Mouse (Mus musculus): ENCODE measurements around the gene Acap2. TPM values are rescaled to one million over a fixed set of nuclear protein-coding genes. Genes with fewer than 3 reads are reported as not detected.

Gene Acap2
- total and polyA plus RNA-seq, 2 experiments from 2014 or later: 10.9 to 26.7 TPM

DNA sequence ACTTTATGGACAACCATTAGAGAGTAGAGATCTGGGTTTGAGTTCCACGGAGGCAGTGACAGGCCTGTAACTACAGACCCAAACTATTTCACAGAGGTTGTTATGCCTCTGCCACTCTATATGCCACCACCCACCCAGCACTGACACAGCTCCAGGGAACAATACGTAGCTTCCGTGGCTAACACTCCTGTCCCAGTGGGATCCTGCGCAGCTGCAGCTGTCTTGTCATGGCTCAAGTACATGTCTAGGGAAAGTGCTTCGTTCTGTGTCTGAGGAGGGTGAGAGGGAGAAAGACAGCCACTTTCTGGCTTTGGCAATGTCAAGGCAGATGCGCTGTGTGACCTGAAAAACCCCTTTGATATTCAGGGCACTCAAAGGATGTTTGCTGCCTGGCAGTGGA is 12.4 kb upstream of the Acap2 start:
- ATAC-seq (ENCODE audit: low FRiP score) (no peak), DNase-seq (ENCODE audit: low spot score) (no peak)
- WGBS: 88% methylated on average over 6 of the region's 6 CpGs
- Histone ChIP-seq H3K9me3 (ENCODE audit: low read length) (no peaks in the 10 kb centered on the region), H3K4me1 (ENCODE audit: insufficient read depth, low read length) (no peaks in the 10 kb centered on the region), H3K27me3 (ENCODE audit: insufficient read depth, low read length) (no peaks in the 10 kb centered on the region), H3K4me3 (ENCODE audit: low read depth, low read length) (no peak overlapping the region), H3K4me2 (ENCODE audit: low read depth, low read length, poor library complexity, severe bottlenecking) (no peak overlapping the region), H3K9ac (replicated peaks; ENCODE audit: low read length, poor library complexity, severe bottlenecking) (no peak overlapping the region), H3K27ac (ENCODE audit: low read depth, low read length) (no peak overlapping the region), H3K36me3 (ENCODE audit: insufficient read depth, low read length) (no peaks in the 10 kb centered on the region)
- TF ChIP-seq CTCF (IDR thresholded peaks at IDR 0.05): no peak

DNA sequence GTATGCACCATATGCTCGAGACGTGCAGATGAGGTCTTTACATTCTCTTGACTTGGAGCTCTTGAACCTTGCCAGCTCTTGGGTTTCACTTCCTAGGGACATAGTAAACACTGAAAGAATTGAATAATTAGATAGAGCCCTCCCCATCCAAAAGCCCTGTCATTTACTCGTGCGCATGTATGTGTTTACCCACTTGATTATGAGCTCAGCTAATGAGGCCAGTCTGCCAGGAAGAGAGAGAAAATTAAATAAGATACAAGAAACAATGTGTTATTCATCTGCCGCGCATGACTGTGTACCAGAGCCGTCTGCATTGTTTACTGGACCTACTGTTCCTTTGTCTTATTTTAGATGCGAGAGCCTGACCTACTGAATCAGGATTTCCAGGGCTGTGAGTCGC is 10.5 kb upstream of the Acap2 start:
- DNase-seq (ENCODE audit: low spot score) (no peak), ATAC-seq (ENCODE audit: low FRiP score) (no peak)
- Histone ChIP-seq H3K27ac (ENCODE audit: low read depth, low read length) (no peak overlapping the region), H3K27me3 (ENCODE audit: insufficient read depth, low read length) (no peaks in the 10 kb centered on the region), H3K9ac (replicated peaks; ENCODE audit: low read length, poor library complexity, severe bottlenecking) (no peak overlapping the region), H3K4me2 (ENCODE audit: low read depth, low read length, poor library complexity, severe bottlenecking) (no peak overlapping the region), H3K4me3 (ENCODE audit: low read depth, low read length) (no peak overlapping the region), H3K4me1 (ENCODE audit: insufficient read depth, low read length) (no peaks in the 10 kb centered on the region), H3K36me3 (ENCODE audit: insufficient read depth, low read length) (no peaks in the 10 kb centered on the region), H3K9me3 (ENCODE audit: low read length) (no peaks in the 10 kb centered on the region)
- WGBS: 75% methylated on average over 9 of the region's 9 CpGs
- TF ChIP-seq CTCF (IDR thresholded peaks at IDR 0.05): no peak

DNA sequence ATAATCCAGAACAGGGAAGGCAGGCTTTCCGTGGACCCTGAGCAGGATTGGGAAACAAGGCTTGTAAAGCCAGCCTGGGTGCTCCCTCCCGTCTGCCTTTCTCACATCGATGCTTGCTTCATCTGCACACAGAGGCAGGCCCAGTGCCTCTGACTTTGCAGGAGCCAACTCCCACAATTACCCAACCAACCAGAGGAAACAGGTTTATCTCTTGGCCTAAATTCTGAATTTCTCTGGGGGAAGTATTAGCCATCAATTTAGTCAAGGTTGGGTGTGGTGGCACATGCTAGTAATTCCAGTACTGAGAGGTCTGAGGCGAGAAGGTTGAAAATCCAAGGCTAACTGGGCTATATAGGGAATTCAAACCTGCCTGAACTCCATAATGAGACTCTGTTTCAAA is 9.4 kb upstream of the Acap2 start:
- Histone ChIP-seq H3K9me3 (ENCODE audit: low read length) (no peaks in the 10 kb centered on the region), H3K9ac (replicated peaks; ENCODE audit: low read length, poor library complexity, severe bottlenecking) (no peak overlapping the region), H3K4me1 (ENCODE audit: insufficient read depth, low read length) (no peaks in the 10 kb centered on the region), H3K27me3 (ENCODE audit: insufficient read depth, low read length) (no peaks in the 10 kb centered on the region), H3K27ac (ENCODE audit: low read depth, low read length) (no peak overlapping the region), H3K4me3 (ENCODE audit: low read depth, low read length) (no peak overlapping the region), H3K36me3 (ENCODE audit: insufficient read depth, low read length) (no peaks in the 10 kb centered on the region), H3K4me2 (ENCODE audit: low read depth, low read length, poor library complexity, severe bottlenecking) (no peak overlapping the region)
- no peak for DNase-seq (ENCODE audit: low spot score)
- WGBS: 70% methylated on average over 4 of the region's 4 CpGs
- no peak for ATAC-seq (ENCODE audit: low FRiP score)
- TF ChIP-seq CTCF (IDR thresholded peaks at IDR 0.05): no peak

DNA sequence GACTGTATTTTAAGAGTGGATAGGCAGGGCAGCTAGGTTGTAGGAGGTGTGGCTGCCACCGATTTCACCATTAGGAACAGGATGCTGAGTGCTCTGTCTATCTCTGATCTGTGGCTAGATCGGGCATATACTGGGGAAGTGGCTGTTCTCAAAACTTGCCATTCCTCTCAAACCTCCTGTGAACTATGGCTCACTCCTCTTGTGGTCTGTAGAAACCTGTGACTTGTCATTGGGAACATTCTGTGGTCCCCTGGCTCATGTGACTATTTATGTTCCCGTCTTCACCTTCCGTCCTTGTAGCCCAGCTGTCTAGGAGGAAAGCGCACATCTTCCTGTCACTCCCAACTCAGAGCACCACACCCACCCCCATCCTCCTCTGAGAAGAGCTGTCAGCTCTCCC is 8.9 kb upstream of the Acap2 start:
- no peak overlapping the region for H3K4me2 ChIP-seq (ENCODE audit: low read depth, low read length, poor library complexity, severe bottlenecking)
- H3K9me3 ChIP-seq (ENCODE audit: low read length): no peaks in the 10 kb centered on the region
- DNase-seq (ENCODE audit: low spot score) (no peak), ATAC-seq (ENCODE audit: low FRiP score) (no peak)
- TF ChIP-seq CTCF (IDR thresholded peaks at IDR 0.05): no peak
- H3K9ac ChIP-seq (replicated peaks; ENCODE audit: low read length, poor library complexity, severe bottlenecking): no peak overlapping the region
- no peaks in the 10 kb centered on the region for H3K27me3 ChIP-seq (ENCODE audit: insufficient read depth, low read length)
- H3K27ac ChIP-seq (ENCODE audit: low read depth, low read length): no peak overlapping the region
- 81% methylated on average over 5 of the region's 5 CpGs for WGBS
- H3K36me3 ChIP-seq (ENCODE audit: insufficient read depth, low read length): no peaks in the 10 kb centered on the region
- no peaks in the 10 kb centered on the region for H3K4me1 ChIP-seq (ENCODE audit: insufficient read depth, low read length)
- H3K4me3 ChIP-seq (ENCODE audit: low read depth, low read length): no peak overlapping the region

DNA sequence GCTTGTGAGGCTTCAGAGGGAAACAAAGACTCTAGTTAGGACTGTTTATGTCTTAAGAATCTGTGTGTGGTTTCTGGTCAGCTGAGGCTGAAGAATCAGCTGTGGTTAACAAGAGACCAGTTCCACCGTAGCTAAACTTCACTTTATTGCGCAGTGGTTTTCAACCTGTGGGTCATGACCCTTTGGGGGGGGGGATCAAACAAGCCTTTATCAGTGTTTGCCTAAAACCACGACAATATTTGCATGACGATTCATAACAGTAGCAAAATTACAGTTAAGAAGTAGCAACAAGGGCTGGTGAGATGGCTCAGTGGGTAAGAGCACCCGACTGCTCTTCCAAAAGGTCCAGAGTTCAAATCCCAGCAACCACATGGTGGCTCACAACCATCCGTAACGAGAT is 4.7 kb upstream of the Acap2 start:
- 92% methylated on average over 5 of the region's 7 CpGs for WGBS

DNA sequence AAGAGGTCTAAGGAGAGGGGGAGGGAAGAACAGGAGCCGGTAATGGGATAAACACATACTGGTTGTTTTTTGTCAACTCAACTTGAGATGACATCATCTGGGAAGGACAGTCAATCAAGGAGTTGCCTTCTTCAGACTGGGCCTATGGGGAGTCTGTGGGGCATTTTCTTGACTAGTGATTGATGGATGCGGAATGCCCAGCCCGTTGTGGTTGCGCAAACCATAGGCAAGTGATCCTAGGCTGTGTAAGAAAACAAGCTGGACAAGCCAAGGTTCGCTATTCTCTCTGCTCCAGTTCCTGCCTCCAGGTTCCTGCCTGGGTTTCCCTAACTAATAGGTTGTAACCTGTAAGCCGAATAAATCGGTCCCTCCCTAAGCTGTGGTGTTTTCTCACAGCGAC is 4.1 kb upstream of the Acap2 start:
- Histone ChIP-seq H3K36me3 (ENCODE audit: insufficient read depth, low read length) (no peaks in the 10 kb centered on the region), H3K27ac (ENCODE audit: low read depth, low read length) (no peak overlapping the region), H3K4me3 (ENCODE audit: low read depth, low read length) (no peak overlapping the region), H3K4me2 (ENCODE audit: low read depth, low read length, poor library complexity, severe bottlenecking) (no peak overlapping the region), H3K4me1 (ENCODE audit: insufficient read depth, low read length) (0 out of 2 replicates have a peak, but pooled peaks cover 3% of the 10 kb centered on the region), H3K9me3 (ENCODE audit: low read length) (no peaks in the 10 kb centered on the region), H3K27me3 (ENCODE audit: insufficient read depth, low read length) (no peaks in the 10 kb centered on the region), H3K9ac (replicated peaks; ENCODE audit: low read length, poor library complexity, severe bottlenecking) (no peak overlapping the region)
- 91% methylated on average over 8 of the region's 8 CpGs for WGBS
- DNase-seq (ENCODE audit: low spot score) (no peak), ATAC-seq (ENCODE audit: low FRiP score) (no peak)
- TF ChIP-seq CTCF (IDR thresholded peaks at IDR 0.05): no peak

More for the DNA sequence above, 4.7 kb upstream of the Acap2 start:
- H3K27ac ChIP-seq (ENCODE audit: low read depth, low read length): no peak overlapping the region
- H3K4me2 ChIP-seq (ENCODE audit: low read depth, low read length, poor library complexity, severe bottlenecking): no peak overlapping the region
- no peak for TF ChIP-seq CTCF (IDR thresholded peaks at IDR 0.05)
- ATAC-seq (ENCODE audit: low FRiP score) (no peak), DNase-seq (ENCODE audit: low spot score) (no peak)
- 0 out of 2 replicates have a peak, but pooled peaks cover 3% of the 10 kb centered on the region for H3K4me1 ChIP-seq (ENCODE audit: insufficient read depth, low read length)
- no peak overlapping the region for H3K9ac ChIP-seq (replicated peaks; ENCODE audit: low read length, poor library complexity, severe bottlenecking)
- no peaks in the 10 kb centered on the region for H3K27me3 ChIP-seq (ENCODE audit: insufficient read depth, low read length)
- H3K9me3 ChIP-seq (ENCODE audit: low read length): no peaks in the 10 kb centered on the region
- no peaks in the 10 kb centered on the region for H3K36me3 ChIP-seq (ENCODE audit: insufficient read depth, low read length)
- H3K4me3 ChIP-seq (ENCODE audit: low read depth, low read length): no peak overlapping the region
